Mouse (Mus musculus): ENCODE measurements around the gene Wnk2. TPM values are rescaled to one million over a fixed set of nuclear protein-coding genes. Genes with fewer than 3 reads are reported as not detected.

Gene Wnk2
- polyA plus RNA-seq (2012; fragmentation: generic; extraction: Trizol), result not detected

- Histone ChIP-seq H3K4me2 (ENCODE audit: low read depth) (no peak within 1 kb of the TSS), H3K27me3 (ENCODE audit: control insufficient read depth, insufficient read depth, insufficient read length) (peaks cover 79% of the 10 kb centered on the region), H3K79me2 (ENCODE audit: control insufficient read depth, insufficient read depth) (no peaks in the 10 kb centered on the region), H3ac (ENCODE audit: control insufficient read depth, insufficient read length) (no peak within 1 kb of the TSS), H3K36me3 (ENCODE audit: control insufficient read depth, insufficient read depth) (no peaks in the 10 kb centered on the region), H3K4me3 (no peak within 1 kb of the TSS)
- TF ChIP-seq TCF12 (IDR thresholded peaks at IDR 0.05; ENCODE audit: insufficient read depth, poor library complexity, severe bottlenecking) (no peak), MYOD1 (IDR thresholded peaks at IDR 0.05; ENCODE audit: control insufficient read depth in 1 of 3, insufficient read length in 2 of 3, low read depth in 2 of 3) (no peak), SRF (IDR thresholded peaks at IDR 0.05; ENCODE audit: control insufficient read depth, insufficient read length, low read depth) (no peak), POLR2A (IDR thresholded peaks at IDR 0.05; ENCODE audit: insufficient read length, low read depth) (no peak), TCF3 (IDR thresholded peaks at IDR 0.05; ENCODE audit: insufficient read length, low read depth) (no peak), MYOG (IDR thresholded peaks at IDR 0.05; ENCODE audit: control insufficient read depth in 1 of 3, insufficient read depth in 1 of 3, insufficient read length in 2 of 3, low read depth in 2 of 3) (no peak), POLR2AphosphoS2 (IDR thresholded peaks at IDR 0.05; ENCODE audit: insufficient read length, low read depth) (no peak), REST (IDR thresholded peaks at IDR 0.05; ENCODE audit: insufficient read depth, insufficient read length) (no peak), MAX (IDR thresholded peaks at IDR 0.05; ENCODE audit: low read depth) (no peak), CEBPB (IDR thresholded peaks at IDR 0.05; ENCODE audit: insufficient read depth, poor library complexity, severe bottlenecking) (no peak), USF1 (IDR thresholded peaks at IDR 0.05; ENCODE audit: low read depth) (no peak), E2F4 (IDR thresholded peaks at IDR 0.05; ENCODE audit: insufficient read depth) (no peak)
These were observed at the start of gene Wnk2 for GRCm38 (mm10) chr13:49147858-49148226. TSS of gene Wnk2 (minus strand) at chr13:49148014.

- H3K4me2 ChIP-seq (ENCODE audit: low read depth), result no peak overlapping the region
- H3K4me3 ChIP-seq, result no peak overlapping the region
- H3K27me3 ChIP-seq (ENCODE audit: control insufficient read depth, insufficient read depth, insufficient read length), result no peaks in the 10 kb centered on the region
- no peaks in the 10 kb centered on the region for H3K79me2 ChIP-seq (ENCODE audit: control insufficient read depth, insufficient read depth)
- no peak for TF ChIP-seq MAX (IDR thresholded peaks at IDR 0.05; ENCODE audit: low read depth)
- TF ChIP-seq POLR2A (IDR thresholded peaks at IDR 0.05; ENCODE audit: insufficient read length, low read depth), result no peak
- TF ChIP-seq TCF12 (IDR thresholded peaks at IDR 0.05; ENCODE audit: insufficient read depth, poor library complexity, severe bottlenecking), result no peak
- TF ChIP-seq REST (IDR thresholded peaks at IDR 0.05; ENCODE audit: insufficient read depth, insufficient read length), result no peak
- TF ChIP-seq E2F4 (IDR thresholded peaks at IDR 0.05; ENCODE audit: insufficient read depth), result no peak
- no peak for TF ChIP-seq MYOD1 (IDR thresholded peaks at IDR 0.05; ENCODE audit: control insufficient read depth in 1 of 3, insufficient read length in 2 of 3, low read depth in 2 of 3)
- TF ChIP-seq POLR2AphosphoS2 (IDR thresholded peaks at IDR 0.05; ENCODE audit: insufficient read length, low read depth), result no peak
- TF ChIP-seq MYOG (IDR thresholded peaks at IDR 0.05; ENCODE audit: control insufficient read depth in 1 of 3, insufficient read depth in 1 of 3, insufficient read length in 2 of 3, low read depth in 2 of 3), result no peak
- TF ChIP-seq TCF3 (IDR thresholded peaks at IDR 0.05; ENCODE audit: insufficient read length, low read depth), result no peak
- TF ChIP-seq SRF (IDR thresholded peaks at IDR 0.05; ENCODE audit: control insufficient read depth, insufficient read length, low read depth), result no peak
- TF ChIP-seq CEBPB (IDR thresholded peaks at IDR 0.05; ENCODE audit: insufficient read depth, poor library complexity, severe bottlenecking), result no peak
- no peak for TF ChIP-seq USF1 (IDR thresholded peaks at IDR 0.05; ENCODE audit: low read depth)
- H3ac ChIP-seq (ENCODE audit: control insufficient read depth, insufficient read length), result no peak overlapping the region
- H3K36me3 ChIP-seq (ENCODE audit: control insufficient read depth, insufficient read depth), result peaks cover 6% of the 10 kb centered on the region
These were observed 49.0 kb upstream of the Wnk2 start for GRCm38 (mm10) chr13:49196766-49197165.

GRCm38 (mm10) chr13:49196211-49196610 lies 48.4 kb upstream of the Wnk2 start:
- TF ChIP-seq MAX (IDR thresholded peaks at IDR 0.05; ENCODE audit: low read depth), result no peak
- no peak for TF ChIP-seq USF1 (IDR thresholded peaks at IDR 0.05; ENCODE audit: low read depth)
- Histone ChIP-seq H3K4me3 (no peak overlapping the region), H3K4me2 (ENCODE audit: low read depth) (no peak overlapping the region), H3ac (ENCODE audit: control insufficient read depth, insufficient read length) (no peak overlapping the region), H3K36me3 (ENCODE audit: control insufficient read depth, insufficient read depth) (peaks cover 6% of the 10 kb centered on the region), H3K27me3 (ENCODE audit: control insufficient read depth, insufficient read depth, insufficient read length) (no peaks in the 10 kb centered on the region), H3K79me2 (ENCODE audit: control insufficient read depth, insufficient read depth) (no peaks in the 10 kb centered on the region)

GRCm38 (mm10) chr13:49195651-49196050 lies 47.8 kb upstream of the Wnk2 start:
- H3K27me3 ChIP-seq (ENCODE audit: control insufficient read depth, insufficient read depth, insufficient read length), result no peaks in the 10 kb centered on the region
- no peak overlapping the region for H3ac ChIP-seq (ENCODE audit: control insufficient read depth, insufficient read length)
- no peak for TF ChIP-seq REST (IDR thresholded peaks at IDR 0.05; ENCODE audit: insufficient read depth, insufficient read length)
- no peak for TF ChIP-seq TCF3 (IDR thresholded peaks at IDR 0.05; ENCODE audit: insufficient read length, low read depth)
- no peak for TF ChIP-seq POLR2A (IDR thresholded peaks at IDR 0.05; ENCODE audit: insufficient read length, low read depth)
- TF ChIP-seq CEBPB (IDR thresholded peaks at IDR 0.05; ENCODE audit: insufficient read depth, poor library complexity, severe bottlenecking), result no peak
- no peak for TF ChIP-seq MYOG (IDR thresholded peaks at IDR 0.05; ENCODE audit: control insufficient read depth in 1 of 3, insufficient read depth in 1 of 3, insufficient read length in 2 of 3, low read depth in 2 of 3)
- TF ChIP-seq MYOD1 (IDR thresholded peaks at IDR 0.05; ENCODE audit: control insufficient read depth in 1 of 3, insufficient read length in 2 of 3, low read depth in 2 of 3), result no peak
- no peak for TF ChIP-seq POLR2AphosphoS2 (IDR thresholded peaks at IDR 0.05; ENCODE audit: insufficient read length, low read depth)
- no peak for TF ChIP-seq E2F4 (IDR thresholded peaks at IDR 0.05; ENCODE audit: insufficient read depth)
- no peak for TF ChIP-seq USF1 (IDR thresholded peaks at IDR 0.05; ENCODE audit: low read depth)
- no peak for TF ChIP-seq SRF (IDR thresholded peaks at IDR 0.05; ENCODE audit: control insufficient read depth, insufficient read length, low read depth)
- no peak for TF ChIP-seq TCF12 (IDR thresholded peaks at IDR 0.05; ENCODE audit: insufficient read depth, poor library complexity, severe bottlenecking)
- no peak for TF ChIP-seq MAX (IDR thresholded peaks at IDR 0.05; ENCODE audit: low read depth)
- H3K4me2 ChIP-seq (ENCODE audit: low read depth), result no peak overlapping the region
- H3K4me3 ChIP-seq, result no peak overlapping the region
- peaks cover 6% of the 10 kb centered on the region for H3K36me3 ChIP-seq (ENCODE audit: control insufficient read depth, insufficient read depth)
- no peaks in the 10 kb centered on the region for H3K79me2 ChIP-seq (ENCODE audit: control insufficient read depth, insufficient read depth)

- no peak overlapping the region for H3ac ChIP-seq (ENCODE audit: control insufficient read depth, insufficient read length)
- TF ChIP-seq SRF (IDR thresholded peaks at IDR 0.05; ENCODE audit: control insufficient read depth, insufficient read length, low read depth), result no peak
- TF ChIP-seq MAX (IDR thresholded peaks at IDR 0.05; ENCODE audit: low read depth), result no peak
- TF ChIP-seq POLR2AphosphoS2 (IDR thresholded peaks at IDR 0.05; ENCODE audit: insufficient read length, low read depth), result no peak
- TF ChIP-seq TCF3 (IDR thresholded peaks at IDR 0.05; ENCODE audit: insufficient read length, low read depth), result no peak
- no peak for TF ChIP-seq MYOG (IDR thresholded peaks at IDR 0.05; ENCODE audit: control insufficient read depth in 1 of 3, insufficient read depth in 1 of 3, insufficient read length in 2 of 3, low read depth in 2 of 3)
- TF ChIP-seq USF1 (IDR thresholded peaks at IDR 0.05; ENCODE audit: low read depth), result no peak
- TF ChIP-seq TCF12 (IDR thresholded peaks at IDR 0.05; ENCODE audit: insufficient read depth, poor library complexity, severe bottlenecking), result no peak
- TF ChIP-seq MYOD1 (IDR thresholded peaks at IDR 0.05; ENCODE audit: control insufficient read depth in 1 of 3, insufficient read length in 2 of 3, low read depth in 2 of 3), result no peak
- TF ChIP-seq E2F4 (IDR thresholded peaks at IDR 0.05; ENCODE audit: insufficient read depth), result no peak
- no peak for TF ChIP-seq CEBPB (IDR thresholded peaks at IDR 0.05; ENCODE audit: insufficient read depth, poor library complexity, severe bottlenecking)
- TF ChIP-seq POLR2A (IDR thresholded peaks at IDR 0.05; ENCODE audit: insufficient read length, low read depth), result no peak
- TF ChIP-seq REST (IDR thresholded peaks at IDR 0.05; ENCODE audit: insufficient read depth, insufficient read length), result no peak
These were observed 47.0 kb upstream of the Wnk2 start for GRCm38 (mm10) chr13:49194811-49195210.

More at GRCm38 (mm10) chr13:49194811-49195210, 47.0 kb upstream of the Wnk2 start:
- Histone ChIP-seq H3K4me2 (ENCODE audit: low read depth) (no peak overlapping the region), H3K4me3 (no peak overlapping the region), H3K79me2 (ENCODE audit: control insufficient read depth, insufficient read depth) (no peaks in the 10 kb centered on the region), H3K27me3 (ENCODE audit: control insufficient read depth, insufficient read depth, insufficient read length) (no peaks in the 10 kb centered on the region), H3K36me3 (ENCODE audit: control insufficient read depth, insufficient read depth) (peaks cover 6% of the 10 kb centered on the region)
